ENCODE assay signal across 9 mouse cellular contexts in the genomic region with DNA sequence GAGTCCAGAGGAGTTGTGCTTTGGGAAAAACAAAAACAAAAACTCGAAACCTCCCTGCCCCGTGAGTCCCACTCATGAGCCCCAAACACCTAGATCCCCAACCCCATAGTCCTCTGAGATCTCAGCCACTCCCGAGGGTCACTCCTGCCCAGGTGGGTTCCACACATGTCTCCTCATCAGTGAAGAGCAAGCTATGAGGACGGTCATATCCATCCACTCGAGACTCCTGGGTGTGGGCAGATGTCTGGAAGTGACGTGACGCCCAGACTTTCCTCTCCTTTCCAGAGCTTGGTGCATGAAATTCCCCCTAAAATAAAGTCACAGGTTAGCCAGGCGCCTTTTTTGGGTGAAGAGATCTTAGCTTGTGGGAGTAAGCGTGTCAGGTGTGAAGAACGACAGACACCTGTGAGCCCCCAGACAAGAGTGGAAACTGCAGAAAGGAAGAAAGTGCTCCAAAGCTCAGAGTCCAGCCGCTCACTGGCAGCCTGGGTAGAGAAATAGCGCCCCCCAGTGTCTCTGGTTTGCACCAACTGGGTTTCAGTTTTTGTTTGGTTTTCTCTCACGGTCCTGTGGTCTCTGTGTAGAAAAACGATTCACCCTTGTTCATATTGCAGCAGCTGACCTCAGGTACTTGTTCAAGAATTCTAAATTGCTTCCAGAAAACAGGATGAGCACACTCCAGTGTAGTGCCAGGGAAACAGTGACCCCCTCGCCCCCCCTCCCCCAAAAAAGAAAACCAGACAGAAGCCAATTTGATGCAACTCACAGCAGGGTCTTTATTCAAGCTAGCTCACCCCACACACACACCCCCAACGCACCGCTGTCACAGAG.
A peak's percentile ranks its signal among the peaks of the same experiment; 100 is the strongest.
DNase-seq lines count a peak whose midpoint lies in the region; ATAC-seq and TF ChIP-seq lines count a peak whose summit lies in the region.
"Had no signal": no experiment of that assay in that cellular context is flagged by ENCODE, and none has a peak within 500 bp of the region (broad histone marks: within the 10 kb centered on the region; RNA-seq: fewer than 3 reads in every experiment).

No protein-coding gene starts in this region.

- TF ChIP-seq CTCF in cortical plate, adult 2 months (IDR thresholded peaks at IDR 0.05; ENCODE audit: extremely low read depth, insufficient read depth, low read length) = peak; percentile 70

- intact Hi-C loops in heart, postnatal 36 days (cut with DNase I) = loop anchor here (2.0 to 5.0 kb wide), 3 partner anchors 76 to 859 kb away; no protein-coding TSS in a partner anchor

- no peak for ATAC-seq in heart, embryonic 16.5 days (replicated peaks; ENCODE audit: extremely low read depth, insufficient read depth, low FRiP score)
- 0 out of 2 replicates have a peak, but pooled peaks have one; percentile 17 for ATAC-seq in lung, embryonic 16.5 days (ENCODE audit: low read depth)
- ATAC-seq in megakaryocyte-erythroid progenitor cell, adult 5-6 weeks (replicated peaks; ENCODE audit: low FRiP score, low TSS enrichment, poor library complexity, severe bottlenecking) = no peak

- no peak overlapping the region for H3K4me3 ChIP-seq in heart, embryonic 16.5 days (ENCODE audit: low read length)
- no peak overlapping the region for H3K4me3 ChIP-seq in heart, embryonic 10.5 days
- no peak overlapping the region for H3K4me3 ChIP-seq in cortical plate, adult 2 months (ENCODE audit: insufficient read depth, low read length)
- H3K4me3 ChIP-seq in lung, embryonic 16.5 days (ENCODE audit: low read length) = no peak overlapping the region
- H3K4me3 ChIP-seq: limb, embryonic 13.5 days had no signal

- TF ChIP-seq POLR2A in cortical plate, adult 2 months (IDR thresholded peaks at IDR 0.05; ENCODE audit: extremely low read depth, insufficient read depth, low read length) = no peak

- H3K27me3 ChIP-seq in heart, embryonic 16.5 days (ENCODE audit: control insufficient read depth, insufficient read depth, low read length) = no peaks in the 10 kb centered on the region
- no peaks in the 10 kb centered on the region for H3K27me3 ChIP-seq in heart, embryonic 10.5 days (ENCODE audit: insufficient read depth, poor library complexity, severe bottlenecking)
- no peaks in the 10 kb centered on the region for H3K27me3 ChIP-seq in lung, embryonic 16.5 days (ENCODE audit: control insufficient read depth, insufficient read depth, low read depth, low read length)
- H3K27me3 ChIP-seq: limb, embryonic 13.5 days had no signal

- no peak overlapping the region for H3K9ac ChIP-seq in heart, embryonic 16.5 days (ENCODE audit: low read length)
- no peak overlapping the region for H3K9ac ChIP-seq in lung, embryonic 16.5 days (ENCODE audit: low read length)
- H3K9ac ChIP-seq: limb, embryonic 13.5 days had no signal

- H3K27ac ChIP-seq in heart, embryonic 16.5 days (ENCODE audit: low read length) = no peak overlapping the region
- H3K27ac ChIP-seq in heart, embryonic 10.5 days = no peak overlapping the region
- H3K27ac ChIP-seq in cortical plate, adult 2 months (ENCODE audit: insufficient read depth, low read length) = no peak overlapping the region
- H3K27ac ChIP-seq in lung, embryonic 16.5 days (ENCODE audit: low read length) = peak overlapping the region; percentile 58
- H3K27ac ChIP-seq: limb, embryonic 13.5 days had no signal

- H3K9me3 ChIP-seq in heart, embryonic 16.5 days (replicated peaks; ENCODE audit: control insufficient read depth, low read length) = no peaks in the 10 kb centered on the region
- H3K9me3 ChIP-seq in heart, embryonic 10.5 days = no peaks in the 10 kb centered on the region
- H3K9me3 ChIP-seq in lung, embryonic 16.5 days (ENCODE audit: control insufficient read depth, low read length) = no peaks in the 10 kb centered on the region
- H3K9me3 ChIP-seq: limb, embryonic 13.5 days had no signal

- DNase-seq in heart, embryonic 10.5 days (ENCODE audit: low spot score) = no peak
- peak; percentile 19 to 33 for DNase-seq in heart, postnatal 36 days
- peak; percentile 75 for DNase-seq in layer of hippocampus, adult 11-12 months (ENCODE audit: low spot score)
- DNase-seq in right cerebral cortex, adult 18-20 months = peak; percentile 68

- H3K4me1 ChIP-seq in heart, embryonic 16.5 days (ENCODE audit: control insufficient read depth, insufficient read depth, low read length) = no peaks in the 10 kb centered on the region
- no peaks in the 10 kb centered on the region for H3K4me1 ChIP-seq in heart, embryonic 10.5 days
- H3K4me1 ChIP-seq in cortical plate, adult 2 months (ENCODE audit: control insufficient read depth, insufficient read depth, low read length) = peaks cover 3% of the 10 kb centered on the region; the same call in 1 of the 2 replicates
- H3K4me1 ChIP-seq in lung, embryonic 16.5 days (replicated peaks; ENCODE audit: control insufficient read depth, insufficient read depth, low read length) = peaks cover 7% of the 10 kb centered on the region; the same call in 1 of the 2 replicates

- peak overlapping the region; percentile 21; the same call in 1 of the 2 replicates for H3K4me2 ChIP-seq in heart, embryonic 16.5 days (ENCODE audit: low read depth, low read length)
- peak overlapping the region; percentile 35 for H3K4me2 ChIP-seq in lung, embryonic 16.5 days (ENCODE audit: low read depth, low read length)
- H3K4me2 ChIP-seq: limb, embryonic 13.5 days had no signal

- WGBS in heart, embryonic 16.5 days = 39% methylated on average over 17 of the region's 17 CpGs
- WGBS in heart, embryonic 10.5 days = 47% methylated on average over 17 of the region's 17 CpGs
- WGBS in lung, embryonic 16.5 days = 31% methylated on average over 17 of the region's 17 CpGs

- no peaks in the 10 kb centered on the region for H3K36me3 ChIP-seq in heart, embryonic 16.5 days (ENCODE audit: control insufficient read depth, insufficient read depth)
- H3K36me3 ChIP-seq in heart, embryonic 10.5 days = no peaks in the 10 kb centered on the region
- no peaks in the 10 kb centered on the region for H3K36me3 ChIP-seq in lung, embryonic 16.5 days (ENCODE audit: control insufficient read depth, insufficient read depth, low read length)
- H3K36me3 ChIP-seq: limb, embryonic 13.5 days had no signal
